In the genomic region with DNA sequence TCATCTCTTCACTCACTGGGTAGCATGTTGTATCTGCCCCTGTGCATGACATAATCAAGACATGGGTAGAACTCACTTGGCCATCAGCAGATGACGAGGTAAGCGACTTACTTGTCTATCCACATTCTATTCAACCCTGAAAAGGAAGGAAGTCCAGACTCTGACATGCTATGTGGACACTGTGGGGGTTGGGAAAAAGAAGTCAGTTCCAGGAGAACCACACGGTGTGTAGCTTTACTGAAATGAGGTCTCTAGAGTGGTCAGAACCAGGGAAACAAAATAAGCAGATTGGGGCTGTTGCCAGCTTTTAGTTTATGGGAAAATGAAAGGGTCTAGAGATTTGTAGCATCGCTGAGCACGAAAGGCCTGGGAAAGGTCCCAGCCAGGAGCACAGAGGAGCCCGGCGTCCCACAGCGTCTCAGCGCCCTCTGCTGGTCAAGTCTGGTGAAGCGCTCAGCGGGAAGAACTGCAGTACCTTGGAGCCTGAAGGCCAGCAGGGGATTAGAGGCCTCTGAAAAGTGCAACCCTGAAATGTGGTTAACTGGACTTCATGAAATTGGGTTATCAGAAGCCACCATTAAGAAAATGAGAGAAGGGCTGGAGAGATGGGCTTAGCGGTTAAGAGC, we compare ENCODE assay signal across 8 mouse cellular contexts. TPM values are rescaled to one million over a fixed set of nuclear protein-coding genes. Genes with fewer than 3 reads are reported as not detected.
DNase-seq lines count a peak whose midpoint lies in the region; ATAC-seq and TF ChIP-seq lines count a peak whose summit lies in the region.

No protein-coding gene starts in this region.

- no peak overlapping the region for H3K4me2 ChIP-seq in hindbrain, embryonic 11.5 days (replicated peaks; ENCODE audit: low read depth, low read length)
- H3K4me2 ChIP-seq in lung, postnatal 0 days (replicated peaks; ENCODE audit: low read depth, low read length) = no peak overlapping the region

- peak; percentile 95 for TF ChIP-seq CTCF in lung, postnatal 0 days (IDR thresholded peaks at IDR 0.05)

- no peak for TF ChIP-seq EP300 in lung, postnatal 0 days (IDR thresholded peaks at IDR 0.05)

- peak; percentile 82 for DNase-seq in Muller cell, postnatal 12 days (ENCODE audit: inconsistent ontology term)
- peak; percentile 92 for DNase-seq in cerebellum, adult 9-10 months
- peak; percentile 95 for DNase-seq in hindbrain, embryonic 11.5 days (ENCODE audit: low spot score)
- DNase-seq in layer of hippocampus, postnatal 10 days (ENCODE audit: low spot score in 2 of 2) = peak; percentile 94 to 95
- peak; percentile 85 for DNase-seq in lung, postnatal 0 days (ENCODE audit: low spot score)
- peak; percentile 96 for DNase-seq in ovary, postnatal 14 days (ENCODE audit: low spot score)
- DNase-seq in thymus, postnatal 10 days (ENCODE audit: low spot score in 2 of 2) = peak; percentile 47 to 87

- no peak overlapping the region for H3K27ac ChIP-seq in hindbrain, embryonic 11.5 days (ENCODE audit: low read depth, low read length)
- no peak overlapping the region for H3K27ac ChIP-seq in lung, postnatal 0 days (ENCODE audit: low read length)

- H3K4me1 ChIP-seq in hindbrain, embryonic 11.5 days (replicated peaks; ENCODE audit: control insufficient read depth, insufficient read depth, low read length) = no peaks in the 10 kb centered on the region
- no peaks in the 10 kb centered on the region for H3K4me1 ChIP-seq in lung, postnatal 0 days (ENCODE audit: insufficient read depth, low read depth, low read length)

- H3K4me3 ChIP-seq in hindbrain, embryonic 11.5 days (ENCODE audit: low read depth, low read length) = no peak overlapping the region
- no peak overlapping the region for H3K4me3 ChIP-seq in lung, postnatal 0 days (ENCODE audit: low read depth, low read length)

- H3K9ac ChIP-seq in hindbrain, embryonic 11.5 days (ENCODE audit: low read depth, low read length) = no peak overlapping the region
- no peak overlapping the region for H3K9ac ChIP-seq in lung, postnatal 0 days (replicated peaks; ENCODE audit: low read depth)

- peak; percentile 56 for ATAC-seq in frontal cortex, adult (ENCODE audit: low TSS enrichment)
- ATAC-seq in hindbrain, embryonic 11.5 days (ENCODE audit: low FRiP score) = peak; percentile 73; the same call in 1 of the 2 replicates
- ATAC-seq in lung, postnatal 0 days = peak; percentile 85

- no peaks in the 10 kb centered on the region for H3K36me3 ChIP-seq in hindbrain, embryonic 11.5 days (ENCODE audit: control insufficient read depth, insufficient read depth, low read length)
- no peaks in the 10 kb centered on the region for H3K36me3 ChIP-seq in lung, postnatal 0 days (ENCODE audit: insufficient read depth, low read length)

- no peaks in the 10 kb centered on the region for H3K27me3 ChIP-seq in hindbrain, embryonic 11.5 days (ENCODE audit: control insufficient read depth, insufficient read depth, low read length)
- H3K27me3 ChIP-seq in lung, postnatal 0 days (replicated peaks; ENCODE audit: insufficient read depth, low read length) = no peaks in the 10 kb centered on the region

- 8% methylated on average over 12 of the region's 12 CpGs for WGBS in hindbrain, embryonic 11.5 days
- under 1% methylated on average over 12 of the region's 12 CpGs for WGBS in lung, postnatal 0 days

- H3K9me3 ChIP-seq in hindbrain, embryonic 11.5 days (ENCODE audit: control insufficient read depth, low read length) = no peaks in the 10 kb centered on the region
- H3K9me3 ChIP-seq in lung, postnatal 0 days (ENCODE audit: low read length) = no peaks in the 10 kb centered on the region

RNA-seq across cellular contexts. Expression of a gene that starts 14.2 kb away (rescaled TPM):
- 20.6 and 21.5 TPM in 2 replicates for polyA plus RNA-seq in hindbrain, embryonic 11.5 days (2014; fragmentation: Nextera tagmentation; extraction: Ambion mirVana)
- total RNA-seq in layer of hippocampus, postnatal 10 days (2021) = 10 to 100 TPM; 23.3 to 24.5 TPM
- polyA plus RNA-seq in lung, postnatal 0 days (2015; fragmentation: Nextera tagmentation; extraction: Ambion mirVana) = 66.3 and 72.0 TPM in 2 replicates

RNA-seq across cellular contexts. Expression of a gene that starts 25.3 kb away (rescaled TPM):
- 8.5 and 11.0 TPM in 2 replicates for polyA plus RNA-seq in hindbrain, embryonic 11.5 days (2014; fragmentation: Nextera tagmentation; extraction: Ambion mirVana)
- 10 to 100 TPM; 88.6 to 98.8 TPM for total RNA-seq in layer of hippocampus, postnatal 10 days (2021)
- 0.36 and 0.39 TPM in 2 replicates for polyA plus RNA-seq in lung, postnatal 0 days (2015; fragmentation: Nextera tagmentation; extraction: Ambion mirVana)

RNA-seq across cellular contexts. Expression of a gene that starts 42.8 kb away (rescaled TPM):
- polyA plus RNA-seq in hindbrain, embryonic 11.5 days (2014; fragmentation: Nextera tagmentation; extraction: Ambion mirVana) = 20.3 and 27.4 TPM in 2 replicates
- total RNA-seq in layer of hippocampus, postnatal 10 days (2021) = 10 to 100 TPM; 13.2 to 13.5 TPM
- polyA plus RNA-seq in lung, postnatal 0 days (2015; fragmentation: Nextera tagmentation; extraction: Ambion mirVana) = 90.4 and 112 TPM in 2 replicates
